Mouse (Mus musculus): ENCODE measurements around the gene AU040320.

AU040320 gene

GRCm38 (mm10) chr4:126753268-126754230 lies at the start of gene AU040320, which contains the start of gene Ncdn:
Gene AU040320, plus strand, starts transcription at chr4:126753544.
Gene Ncdn, minus strand, starts transcription at chr4:126753438.
- peak; percentile 89 for DNase-seq (ENCODE audit: low spot score)

DNA sequence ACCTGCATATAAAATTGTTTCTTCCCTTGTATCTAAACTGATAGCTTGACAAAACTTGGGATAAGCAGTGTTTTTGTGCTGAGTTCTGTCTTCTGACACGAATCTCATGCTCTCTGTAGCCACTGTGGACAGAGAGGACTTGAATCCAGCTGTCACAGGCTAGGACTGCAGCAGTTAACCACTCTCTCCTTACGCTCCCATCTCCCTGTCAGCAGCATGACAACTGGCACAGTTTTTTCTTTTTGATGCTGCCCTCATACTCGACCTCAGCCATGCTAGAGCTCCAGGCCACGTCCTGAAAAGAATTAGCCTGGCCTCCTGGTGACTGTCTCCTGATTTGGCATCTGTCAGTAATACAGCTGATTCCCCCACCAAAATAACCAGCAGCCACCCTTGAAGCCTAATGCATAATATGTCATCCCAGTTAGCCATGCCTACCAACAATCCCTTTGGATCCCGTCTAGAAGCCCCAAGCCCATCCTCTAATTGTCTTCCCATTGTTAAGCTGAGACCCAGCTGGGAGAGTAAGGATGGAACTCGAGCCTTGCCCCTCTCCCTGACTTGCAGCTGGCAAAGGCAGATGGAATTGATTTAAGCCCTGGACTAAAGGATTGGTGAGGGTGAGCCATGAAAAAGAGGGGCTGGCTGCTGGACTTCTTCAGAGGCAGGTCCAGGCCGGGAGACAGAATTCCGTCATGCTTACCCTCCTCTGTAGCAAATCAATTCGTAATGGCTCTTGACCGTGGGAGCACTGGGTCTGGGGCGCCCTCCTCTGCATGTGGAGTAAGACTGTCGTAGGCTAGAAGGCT lies 46.5 kb upstream of the AU040320 start:
- DNase-seq (ENCODE audit: low spot score), result no peak

- DNase-seq (ENCODE audit: low spot score), result no peak
These were observed 45.9 kb upstream of the AU040320 start for GRCm38 (mm10) chr4:126707439-126707826.

DNA sequence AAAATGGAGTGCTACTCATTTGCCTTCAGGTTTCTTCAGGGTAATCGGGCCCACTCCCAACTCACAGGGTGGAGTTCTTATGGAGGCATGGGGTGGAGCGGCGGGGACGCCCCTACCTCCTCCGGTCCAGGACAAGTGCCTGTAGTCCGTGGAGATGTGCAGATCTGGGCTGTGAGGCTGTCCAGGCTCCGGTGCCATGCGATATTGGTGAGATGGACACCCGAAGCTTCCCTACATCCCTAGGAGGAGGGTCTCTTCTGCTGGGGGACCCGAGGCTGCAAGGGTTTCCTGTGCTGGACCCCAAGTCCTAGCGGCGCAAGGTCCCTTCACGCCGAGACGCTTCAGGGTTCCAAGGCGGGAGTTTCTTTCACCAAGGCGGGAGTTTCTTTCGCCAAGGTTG lies 21.2 kb upstream of the AU040320 start:
- no peak for DNase-seq (ENCODE audit: low spot score)

- DNase-seq (ENCODE audit: low spot score), result no peak
These were observed 20.6 kb upstream of the AU040320 start for GRCm38 (mm10) chr4:126732531-126733380.

DNA sequence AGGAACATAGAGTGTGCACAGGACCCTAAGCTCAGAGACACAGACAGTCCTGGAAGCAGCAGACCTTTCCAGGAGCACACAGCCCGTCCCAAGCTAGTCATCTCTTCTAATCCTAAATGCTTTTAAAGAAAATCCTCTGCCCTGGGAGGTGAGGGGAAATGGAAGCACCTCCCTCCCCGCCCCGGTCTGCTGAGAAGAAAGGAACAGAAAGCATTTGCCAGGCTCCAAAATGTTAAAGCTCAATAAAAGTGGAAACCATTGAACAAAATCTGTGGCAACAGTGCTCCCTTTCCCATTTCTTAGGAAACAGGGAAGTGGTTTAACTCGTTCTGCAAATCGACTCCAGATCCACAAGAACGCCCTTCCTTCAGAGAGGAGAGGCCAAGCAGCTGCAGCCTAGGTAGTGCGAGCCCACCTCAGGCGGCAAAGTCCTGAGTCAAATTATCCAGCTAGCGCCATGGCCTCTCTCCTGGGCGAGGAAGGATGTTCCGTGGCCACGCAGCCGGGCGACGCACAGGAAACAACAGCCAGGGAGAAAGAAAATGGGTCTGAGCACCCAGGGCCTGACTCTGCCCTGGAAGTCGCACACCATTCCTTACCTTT lies 19.2 kb upstream of the AU040320 start:
- no peak for DNase-seq (ENCODE audit: low spot score)

GRCm38 (mm10) chr4:126734700-126735381 lies 18.5 kb upstream of the AU040320 start:
- DNase-seq (ENCODE audit: low spot score), result no peak

DNA sequence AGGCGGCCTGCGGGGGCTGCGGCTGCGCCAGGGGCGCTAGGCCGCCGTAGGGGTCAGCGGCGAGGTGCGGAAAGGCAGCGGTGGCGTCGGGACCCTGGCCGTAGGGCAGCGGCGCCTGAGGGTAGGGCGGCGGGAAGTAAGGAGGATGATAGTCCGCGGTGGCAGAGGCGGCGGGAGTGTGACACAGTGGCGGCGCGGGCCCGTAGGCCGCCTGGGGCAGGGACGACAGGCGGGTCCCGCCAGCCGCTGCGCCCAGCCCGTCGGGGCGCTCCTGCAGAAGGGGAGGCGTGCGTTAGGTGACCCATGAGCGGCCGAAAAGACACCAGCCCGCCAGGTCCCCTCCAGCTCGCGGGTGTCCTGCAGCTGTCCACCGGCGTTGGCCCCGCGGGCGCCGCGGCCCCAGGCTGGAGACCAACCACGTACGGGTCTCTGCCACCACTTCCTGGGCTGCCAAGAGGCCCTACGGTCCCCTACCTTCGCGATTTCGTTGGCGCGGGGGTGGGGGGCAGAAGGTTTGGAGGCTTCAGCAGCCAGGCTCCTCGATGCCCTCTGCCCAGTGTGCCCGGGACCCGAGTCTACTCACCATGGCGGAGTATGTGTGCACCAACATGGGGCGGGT lies 17.9 kb upstream of the AU040320 start:
- DNase-seq (ENCODE audit: low spot score), result no peak

- DNase-seq (ENCODE audit: low spot score), result no peak
These were observed 17.3 kb upstream of the AU040320 start, which contains the start of gene Tfap2e for GRCm38 (mm10) chr4:126736001-126736414. Gene Tfap2e, minus strand, starts transcription at chr4:126736240.

DNA sequence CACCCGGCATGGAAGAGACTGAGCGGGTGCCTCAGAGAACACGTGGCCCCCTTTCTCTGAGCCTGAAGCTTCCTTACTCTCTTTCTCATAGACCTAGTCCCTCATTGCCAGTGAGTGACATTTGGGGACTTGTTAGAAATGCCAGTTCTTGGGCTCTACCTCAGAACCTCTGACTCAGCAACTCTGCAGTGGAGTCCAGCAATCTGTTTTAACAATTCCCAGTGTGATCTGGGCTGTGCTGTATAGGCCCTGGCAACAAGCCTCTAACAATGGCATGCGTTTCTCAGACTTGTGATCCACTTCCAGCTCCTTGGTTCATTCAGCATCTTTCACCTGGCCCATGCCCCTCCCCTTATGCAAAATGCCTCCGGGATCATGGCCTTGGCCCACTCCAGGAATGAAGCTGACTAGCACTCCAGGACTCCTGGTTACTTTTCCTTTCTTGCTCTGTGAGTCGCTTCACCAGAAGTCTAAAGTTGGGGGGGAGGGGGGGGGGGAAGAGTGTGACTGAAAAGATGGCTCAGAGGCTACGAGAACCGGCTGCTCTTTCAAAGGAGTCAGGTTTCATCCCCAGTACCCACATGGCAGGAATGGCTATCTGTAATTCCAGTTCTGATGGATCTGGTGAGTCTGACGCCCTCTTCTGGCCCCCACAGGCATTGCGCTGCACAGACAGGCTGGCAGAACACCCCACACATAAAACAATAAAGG lies 13.2 kb upstream of the AU040320 start:
- no peak for DNase-seq (ENCODE audit: low spot score)

- no peak for DNase-seq (ENCODE audit: low spot score)
These were observed 11.9 kb upstream of the AU040320 start for GRCm38 (mm10) chr4:126741448-126741847.

GRCm38 (mm10) chr4:126742976-126743375 lies 10.4 kb upstream of the AU040320 start:
- no peak for DNase-seq (ENCODE audit: low spot score)

GRCm38 (mm10) chr4:126743713-126744112 lies 9.6 kb upstream of the AU040320 start:
- no peak for DNase-seq (ENCODE audit: low spot score)

DNA sequence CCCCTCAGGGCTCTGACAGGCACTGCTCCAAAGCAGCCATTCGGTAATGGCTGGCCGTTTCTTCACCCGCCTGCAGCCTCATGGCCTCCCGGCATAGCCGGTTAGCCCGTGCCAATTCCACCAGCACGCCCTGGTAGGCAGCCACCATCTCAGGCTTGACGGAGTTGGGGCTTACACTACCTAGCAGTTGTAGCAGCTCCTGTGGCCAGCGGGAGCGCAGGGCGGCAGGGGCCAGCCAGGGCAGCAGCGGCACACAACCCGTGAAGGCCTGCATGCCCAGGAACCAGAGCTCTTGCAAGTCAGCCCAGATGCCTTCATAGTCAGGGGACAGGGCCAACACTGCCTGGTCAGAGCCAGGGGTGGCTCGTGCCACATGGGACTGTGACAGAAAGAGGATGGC lies 8.5 kb upstream of the AU040320 start:
- DNase-seq (ENCODE audit: low spot score), result no peak

DNA sequence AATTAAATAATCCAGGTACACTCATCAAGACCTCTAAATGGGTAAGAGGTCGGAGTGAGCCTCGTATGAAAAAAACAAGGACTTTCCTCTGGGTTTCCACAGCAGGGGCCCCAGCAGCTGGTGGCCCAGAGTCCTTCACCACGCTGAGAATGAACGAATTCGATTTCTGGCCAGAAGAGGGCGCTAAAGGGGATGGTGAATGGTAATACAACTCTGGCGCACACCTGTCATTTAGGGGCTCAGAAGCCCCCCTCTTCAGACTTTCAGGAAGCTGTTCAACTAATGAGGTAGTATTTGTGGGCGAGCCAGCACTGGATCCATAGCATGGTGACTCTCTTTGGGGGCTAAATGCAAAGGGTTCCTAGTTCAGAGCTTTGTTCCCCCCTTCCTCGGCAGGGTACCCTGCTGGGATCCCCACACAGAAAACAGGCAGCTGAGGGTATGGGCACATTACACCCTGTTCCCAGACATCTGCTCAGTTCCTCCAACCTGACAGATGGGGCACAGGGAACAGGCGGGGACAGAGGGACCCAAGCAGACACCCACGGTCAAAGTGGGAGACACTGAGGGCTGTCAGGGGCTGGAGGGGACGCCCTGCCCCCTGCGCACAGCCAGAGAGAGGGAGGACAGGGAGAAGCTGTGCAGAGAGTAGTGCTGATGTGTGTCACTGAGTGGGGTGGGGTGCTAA lies 7.7 kb upstream of the AU040320 start:
- DNase-seq (ENCODE audit: low spot score), result no peak

DNA sequence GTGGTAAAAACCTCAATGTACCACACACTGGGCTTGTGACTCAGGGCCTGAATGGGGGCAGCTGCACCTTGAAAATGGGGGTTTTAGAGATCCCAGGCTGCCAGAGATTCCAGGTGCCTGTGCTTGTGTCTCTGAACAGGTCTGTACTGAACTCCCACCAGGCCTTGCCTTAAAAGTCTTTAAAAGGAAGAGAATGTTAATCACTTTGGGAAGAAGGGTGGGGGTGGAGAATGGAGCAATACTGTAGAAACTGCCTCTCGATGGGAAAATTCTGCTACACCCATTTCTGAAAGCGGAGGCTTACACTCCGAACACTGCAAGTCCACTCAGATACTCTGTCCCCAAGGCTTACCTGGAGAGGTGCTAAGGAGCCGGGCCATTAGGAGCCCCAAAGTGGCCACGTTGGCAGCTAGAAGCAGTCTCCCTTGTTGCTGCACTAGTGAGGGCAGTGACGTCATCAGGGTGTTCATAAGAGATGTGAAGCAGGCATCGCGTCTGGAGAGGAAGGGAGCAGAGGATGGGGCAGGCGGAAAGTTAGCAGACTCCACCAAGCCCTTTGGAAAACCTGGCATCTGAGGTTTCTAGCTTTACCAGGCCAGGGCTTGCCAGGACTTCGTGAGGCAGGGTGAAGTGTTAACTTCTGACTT lies 7.0 kb upstream of the AU040320 start:
- no peak for DNase-seq (ENCODE audit: low spot score)

DNA sequence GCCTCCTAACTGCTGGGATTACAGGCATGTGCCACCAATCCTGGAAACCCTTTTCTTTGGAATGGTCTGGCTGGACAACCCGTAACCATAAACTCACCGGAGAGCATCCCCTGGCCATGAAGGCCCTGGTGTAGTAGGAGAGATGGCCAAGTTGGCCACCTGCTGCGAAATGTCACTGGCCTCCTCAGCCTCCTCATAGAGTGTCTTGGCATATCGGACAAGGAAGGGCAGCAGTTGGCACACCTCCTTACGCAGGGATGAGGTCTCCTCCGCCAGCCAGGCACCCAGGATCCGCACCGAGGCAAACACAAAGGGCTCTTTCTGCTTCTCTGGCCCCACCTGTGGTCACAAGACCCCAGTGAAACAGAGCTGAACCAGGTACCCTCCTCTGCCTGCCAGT lies 5.0 kb upstream of the AU040320 start:
- DNase-seq (ENCODE audit: low spot score), result no peak

GRCm38 (mm10) chr4:126749553-126749952 lies 3.8 kb upstream of the AU040320 start:
- no peak for DNase-seq (ENCODE audit: low spot score)

All from urinary bladder, postnatal 10 days (tissue).